Mouse (Mus musculus) cerebellum, adult 2 months (tissue): ENCODE results near the gene Rasgef1c.

Experiments used
- CTCF ChIP-seq: fragments of 200-500 bp; IDR thresholded peaks from 2 replicates; pipeline ENCODE4 v1.5.1; 2011; ENCODE audit warnings: low read depth, mild to moderate bottlenecking, control low read depth, low read length, moderate library complexity, borderline replicate concordance; ENCODE audit not compliant: insufficient read depth
- POLR2A ChIP-seq: fragments of 200-500 bp; IDR thresholded peaks from 2 replicates; pipeline ENCODE4 v1.6.1; 2011; ENCODE audit warnings: low read length, control low read depth, borderline replicate concordance; ENCODE audit not compliant: insufficient read depth

DNA sequence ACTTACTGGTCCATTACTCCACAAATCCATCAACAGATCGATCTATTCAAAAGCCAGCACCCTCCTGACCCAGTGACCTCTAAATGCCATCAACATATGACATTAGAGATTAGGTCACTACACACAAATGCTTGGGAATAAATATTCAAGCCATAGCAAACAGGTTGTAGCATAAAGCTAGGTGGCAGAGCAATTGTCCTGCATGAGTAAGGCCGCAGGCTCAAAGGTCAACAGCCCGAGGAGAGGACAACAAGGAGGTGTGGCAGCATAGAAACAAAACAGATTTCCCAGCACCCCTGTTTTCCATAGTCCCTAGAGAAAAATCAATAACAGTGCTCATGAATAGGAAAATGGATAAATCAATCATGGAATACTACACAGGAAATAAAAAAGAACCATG, 120.5 kb downstream of the Rasgef1c start:
- TF ChIP-seq CTCF (no peak), POLR2A (no peak)
